Mouse (Mus musculus) liver, embryonic 14.5 days (tissue): ENCODE measurements around the gene Gramd1b. TPM values are rescaled to one million over a fixed set of nuclear protein-coding genes. Genes with fewer than 3 reads are reported as not detected.

Source experiments
- ATAC-seq: fragments of 200-750 bp; cut with Nextera tagmentation; 2 replicates; pipeline ENCODE4 v1.8.0; 2017; ENCODE audit warnings: moderate number of reproducible peaks, mild to moderate bottlenecking, moderate library complexity; ENCODE audit not compliant: insufficient read depth
- DNase-seq, 3 experiments: peaks; one replicate each; pipeline ENCODE4 v3.0.0-alpha.2; 2012 to 2013; ENCODE audit warnings: low read depth in 3 of 3, low spot score in 3 of 3
- H3K27ac ChIP-seq: fragments of 300-500 bp; sonication (generic); 2 replicates; pipeline ENCODE4 v1.5.1; 2014; ENCODE audit warnings: moderate library complexity, mild to moderate bottlenecking, control low read depth, inconsistent platforms
- H3K27me3 ChIP-seq: fragments of 300-500 bp; sonication (generic); 2 replicates; pipeline ENCODE4 v1.6.1; 2014; ENCODE audit warnings: mild to moderate bottlenecking, low read length, moderate library complexity; ENCODE audit not compliant: control insufficient read depth, insufficient read depth
- H3K36me3 ChIP-seq: fragments of 300-500 bp; sonication (generic); replicated peaks from 2 replicates; pipeline ENCODE4 v1.6.1; 2014; ENCODE audit warnings: low read depth; ENCODE audit not compliant: control insufficient read depth, insufficient read depth
- H3K4me1 ChIP-seq, 2 experiments: fragments of 200-500 bp in 1 of 2; fragments of 300-500 bp in 1 of 2; sonication (generic) in 1 of 2; replicated peaks; 2 replicates each; pipeline ENCODE4 v1.6.1; 2012 to 2014; ENCODE audit warnings: antibody characterized with exemption in 1 of 2, inconsistent platforms in 1 of 2, low read length in 1 of 2; ENCODE audit not compliant: control insufficient read depth in 2 of 2, insufficient read depth in 2 of 2
- H3K4me2 ChIP-seq: fragments of 300-500 bp; sonication (generic); 2 replicates; pipeline ENCODE4 v1.6.1; 2014; ENCODE audit warnings: low read depth, mild to moderate bottlenecking, control low read depth, moderate library complexity
- H3K4me3 ChIP-seq, 2 experiments: fragments of 200-500 bp in 1 of 2; fragments of 300-500 bp in 1 of 2; sonication (generic) in 1 of 2; 2 replicates each; pipeline ENCODE4 v1.5.1; 2012 to 2014; ENCODE audit warnings: low read depth in 2 of 2, low read length in 2 of 2, mild to moderate bottlenecking in 2 of 2, control low read depth in 1 of 2, inconsistent platforms in 1 of 2, moderate library complexity in 1 of 2; ENCODE audit not compliant: insufficient read depth in 1 of 2
- H3K9ac ChIP-seq: fragments of 300-500 bp; sonication (generic); replicated peaks from 2 replicates; pipeline ENCODE4 v1.6.1; 2014; ENCODE audit warnings: mild to moderate bottlenecking, control low read depth, moderate library complexity
- H3K9me3 ChIP-seq: fragments of 300-500 bp; sonication (generic); 2 replicates; pipeline ENCODE4 v1.6.1; 2016; ENCODE audit warnings: low read length, mixed read lengths; ENCODE audit not compliant: control insufficient read depth
- CTCF ChIP-seq: IDR thresholded peaks from 2 replicates; pipeline ENCODE4 v1.5.1; 2016; ENCODE audit warnings: antibody characterized with exemption, low read depth, control low read depth
- EP300 ChIP-seq: IDR thresholded peaks from 2 replicates; pipeline ENCODE4 v1.6.1; 2016; ENCODE audit warnings: antibody characterized with exemption, low read depth
- WGBS: fragments of 180-500 bp; shearing (Covaris S2); extraction: QIAGEN DNeasy Blood & Tissue Kit; methylation state at CpG from one replicate; pipeline ENCODE4 v1.1.7; 2014; ENCODE audit not compliant: insufficient replicate concordance; 5-methylcytosine and 5-hydroxymethylcytosine counted together
- polyA plus RNA-seq, 2 experiments: library from polyadenylated mRNA; depleted of rRNA in 1 of 2; stranded (reverse) in 1 of 2; unstranded in 1 of 2; fragments of >200 nt; fragmentation: Nextera tagmentation in 1 of 2; extraction: Ambion mirVana in 1 of 2; gene quantifications; 2 replicates each; pipeline versions ENCODE4 v1.2.1 to v1.2.3; 2012 to 2014

Gene Gramd1b
- polyA plus RNA-seq, 2 experiments: 0.71 to 1.0 TPM

DNA sequence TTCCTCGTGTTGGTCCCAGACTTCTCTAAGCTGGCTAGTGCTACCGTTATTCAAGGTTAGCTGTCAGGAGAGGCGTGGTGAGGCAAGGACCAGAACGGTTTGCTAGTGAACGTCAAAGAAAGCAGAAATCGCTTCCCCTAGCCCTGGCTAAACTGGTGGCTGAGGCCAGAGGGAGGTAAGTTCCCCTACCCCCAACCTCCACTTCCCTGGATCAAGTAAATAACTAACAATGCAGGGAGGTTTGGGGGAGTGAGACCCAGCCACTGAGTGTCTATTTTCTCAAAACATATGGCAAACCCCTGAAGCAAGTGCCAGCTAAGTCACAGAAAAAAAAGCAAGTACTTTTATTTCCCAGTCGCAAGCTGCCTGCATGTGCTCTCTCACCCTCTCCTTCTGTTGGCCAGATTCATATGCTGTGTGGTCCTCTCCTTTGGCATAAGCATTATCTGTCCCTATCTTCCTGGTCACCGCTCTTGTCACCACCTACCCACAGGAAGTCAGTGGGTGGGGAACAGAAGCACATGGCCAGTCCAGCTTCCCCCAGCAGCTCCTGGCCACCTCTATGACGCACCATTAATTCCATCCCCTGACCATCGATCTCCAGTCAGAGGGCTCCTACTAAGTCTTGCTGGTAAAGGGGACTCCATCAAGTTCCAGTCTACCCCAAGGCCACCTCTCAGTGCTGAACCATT lies 186.2 kb downstream of the Gramd1b start:
- no peaks in the 10 kb centered on the region for H3K27me3 ChIP-seq
- DNase-seq: no peak
- no peaks in the 10 kb centered on the region for H3K4me1 ChIP-seq
- no peak overlapping the region for H3K9ac ChIP-seq
- H3K4me3 ChIP-seq: no peak overlapping the region
- H3K4me2 ChIP-seq: no peak overlapping the region
- H3K9me3 ChIP-seq: no peaks in the 10 kb centered on the region
- ATAC-seq: no peak
- no peaks in the 10 kb centered on the region for H3K36me3 ChIP-seq
- TF ChIP-seq CTCF (no peak), EP300 (no peak)
- 22% methylated on average over 10 of the region's 10 CpGs for WGBS
- H3K27ac ChIP-seq: no peak overlapping the region

DNA sequence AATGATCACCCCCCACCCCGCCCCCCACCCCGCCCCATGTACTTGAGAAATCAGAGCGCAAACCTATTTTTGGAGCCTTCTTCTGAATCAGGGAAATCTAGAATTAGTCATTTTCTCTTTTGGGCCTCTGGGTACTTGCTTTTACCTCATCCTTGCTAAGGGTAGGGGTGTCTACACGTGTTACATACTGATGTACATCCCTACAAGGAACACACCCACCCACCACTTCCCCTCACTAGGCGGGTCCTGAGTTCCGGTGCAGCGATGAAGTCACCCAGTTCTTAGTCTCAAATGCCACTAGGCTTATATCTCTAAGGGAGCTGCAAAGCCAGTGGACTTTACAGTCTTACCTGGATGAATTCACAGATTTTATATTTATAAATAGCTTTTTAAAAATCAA lies 187.4 kb downstream of the Gramd1b start:
- no peak overlapping the region for H3K4me2 ChIP-seq
- H3K27me3 ChIP-seq: no peaks in the 10 kb centered on the region
- no peak overlapping the region for H3K4me3 ChIP-seq
- H3K27ac ChIP-seq: no peak overlapping the region
- 66% methylated on average over 7 of the region's 7 CpGs for WGBS
- no peak overlapping the region for H3K9ac ChIP-seq
- TF ChIP-seq EP300 (no peak), CTCF (no peak)
- H3K36me3 ChIP-seq: no peaks in the 10 kb centered on the region
- H3K9me3 ChIP-seq: no peaks in the 10 kb centered on the region
- ATAC-seq (no peak), DNase-seq (no peak)
- no peaks in the 10 kb centered on the region for H3K4me1 ChIP-seq

DNA sequence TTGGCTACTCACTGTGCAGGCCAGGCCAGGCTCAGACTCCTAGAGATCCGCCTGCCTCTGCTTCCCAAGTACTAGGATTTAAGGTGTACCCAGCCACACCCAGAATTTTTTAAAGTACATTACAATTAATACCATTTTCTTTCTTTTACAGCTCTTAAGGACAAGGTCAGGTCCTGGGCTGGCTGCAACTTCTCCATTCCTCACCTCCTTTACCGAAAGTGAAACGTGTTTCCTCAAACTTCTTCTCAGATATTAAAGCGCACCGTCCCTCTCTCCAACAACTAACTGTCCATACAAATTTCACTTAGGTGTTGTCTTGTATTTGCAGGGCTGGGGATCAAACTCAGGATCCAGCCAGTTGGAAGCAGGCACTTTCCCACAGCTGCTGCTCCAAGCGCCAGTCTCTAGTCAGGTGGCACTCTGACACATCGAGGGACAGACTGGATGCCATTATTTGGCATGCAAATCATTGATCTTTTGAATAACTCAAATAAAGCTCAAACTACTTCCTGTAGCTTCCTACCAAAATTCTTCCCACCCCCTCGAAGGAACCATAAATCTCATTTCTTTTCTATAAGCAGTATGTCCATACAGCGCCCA lies 188.0 kb downstream of the Gramd1b start:
- 60% methylated on average over 9 of the region's 9 CpGs for WGBS
- H3K4me3 ChIP-seq: no peak overlapping the region
- H3K27ac ChIP-seq: no peak overlapping the region
- no peaks in the 10 kb centered on the region for H3K36me3 ChIP-seq
- H3K27me3 ChIP-seq: no peaks in the 10 kb centered on the region
- H3K9me3 ChIP-seq: no peaks in the 10 kb centered on the region
- no peak overlapping the region for H3K9ac ChIP-seq
- no peak for DNase-seq
- TF ChIP-seq EP300 (no peak), CTCF (no peak)
- no peaks in the 10 kb centered on the region for H3K4me1 ChIP-seq
- no peak overlapping the region for H3K4me2 ChIP-seq
- no peak for ATAC-seq

DNA sequence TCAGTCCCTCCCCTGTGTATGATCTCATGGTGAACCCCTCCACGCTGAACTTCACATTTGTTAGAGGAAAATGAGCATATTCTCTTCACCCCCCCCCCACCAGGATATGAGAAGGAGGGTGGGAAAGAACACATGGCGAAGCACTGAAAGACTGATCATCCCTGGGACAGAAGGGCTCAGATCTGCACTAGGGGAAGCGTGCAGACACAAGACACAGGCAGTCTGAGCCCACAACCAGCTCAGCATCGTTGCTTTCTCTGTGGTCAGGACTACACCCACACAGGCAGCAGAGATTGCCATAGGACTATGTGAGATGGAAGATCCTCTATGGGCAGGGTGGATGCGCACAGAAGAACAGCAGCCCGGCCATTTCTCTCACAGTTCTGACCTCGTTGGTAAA lies 189.1 kb downstream of the Gramd1b start:
- Histone ChIP-seq H3K4me1 (no peaks in the 10 kb centered on the region), H3K9me3 (no peaks in the 10 kb centered on the region), H3K27ac (no peak overlapping the region), H3K36me3 (no peaks in the 10 kb centered on the region), H3K4me2 (no peak overlapping the region), H3K9ac (no peak overlapping the region), H3K4me3 (no peak overlapping the region), H3K27me3 (no peaks in the 10 kb centered on the region)
- no peak for DNase-seq
- TF ChIP-seq EP300 (no peak), CTCF (no peak)
- ATAC-seq: no peak
- 59% methylated on average over 7 of the region's 7 CpGs for WGBS

DNA sequence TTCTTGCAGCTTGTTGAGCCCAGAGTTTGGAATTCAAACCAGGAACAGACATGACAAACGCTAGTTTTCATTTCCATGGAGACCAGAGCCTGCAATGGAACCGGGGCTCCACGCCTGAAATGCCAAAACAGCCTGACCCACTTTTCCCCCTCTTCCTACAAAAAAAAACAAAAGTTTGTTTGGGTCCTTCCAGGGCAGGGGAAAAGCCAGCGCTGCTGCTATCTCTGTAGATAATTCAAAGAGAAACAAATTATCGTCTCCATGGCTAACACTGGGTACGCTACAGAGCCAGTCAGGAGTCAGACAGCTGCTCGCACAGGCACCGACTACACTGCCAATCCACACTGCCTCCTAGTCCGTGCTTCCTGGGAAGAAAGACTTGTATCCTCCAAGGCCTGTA lies 191.6 kb downstream of the Gramd1b start:
- no peaks in the 10 kb centered on the region for H3K36me3 ChIP-seq
- TF ChIP-seq EP300 (no peak), CTCF (no peak)
- no peak overlapping the region for H3K27ac ChIP-seq
- no peak overlapping the region for H3K9ac ChIP-seq
- WGBS: 68% methylated on average over 9 of the region's 9 CpGs
- DNase-seq: no peak
- H3K4me1 ChIP-seq: no peaks in the 10 kb centered on the region
- no peak overlapping the region for H3K4me2 ChIP-seq
- H3K9me3 ChIP-seq: no peaks in the 10 kb centered on the region
- ATAC-seq: no peak
- H3K4me3 ChIP-seq: no peak overlapping the region
- H3K27me3 ChIP-seq: no peaks in the 10 kb centered on the region
